Mouse (Mus musculus): ENCODE results near the gene Endog. TPM values are rescaled to one million over a fixed set of nuclear protein-coding genes. Genes with fewer than 3 reads are reported as not detected.
"Not testable (repeated sequence)": the region's sequence is repeated elsewhere in the genome, so short reads cannot be mapped to it uniquely, and the experiment has no call there.

Gene Endog
- total RNA-seq, 4 experiments from 2014 or later: 18.7 to 28.3 (median 21.4) TPM

GRCm38 (mm10) chr2:30164340-30164932, 6.9 kb upstream of the Endog start:
- DNase-seq (ENCODE audit: low spot score in 2 of 2): no peak

DNA sequence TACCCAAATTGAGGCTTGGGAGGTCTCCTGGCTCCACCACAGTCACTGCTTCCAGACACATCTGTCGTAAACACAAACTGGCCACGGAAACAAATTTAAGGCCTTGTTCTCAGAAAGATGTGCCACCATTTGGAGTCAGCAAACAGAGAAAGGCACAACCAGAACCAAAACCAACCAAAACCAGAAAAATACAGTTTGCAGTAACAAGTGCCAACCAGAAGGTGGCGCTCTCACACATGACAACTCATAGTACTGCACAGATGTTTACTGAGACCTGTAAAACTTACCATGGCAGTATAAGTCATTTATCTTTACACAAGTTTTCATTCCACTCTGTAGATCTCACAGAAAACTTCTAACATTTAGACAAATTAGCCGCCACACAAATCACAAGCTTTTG, 4.6 kb upstream of the Endog start:
- DNase-seq (ENCODE audit: low spot score in 2 of 2): no peak

DNA sequence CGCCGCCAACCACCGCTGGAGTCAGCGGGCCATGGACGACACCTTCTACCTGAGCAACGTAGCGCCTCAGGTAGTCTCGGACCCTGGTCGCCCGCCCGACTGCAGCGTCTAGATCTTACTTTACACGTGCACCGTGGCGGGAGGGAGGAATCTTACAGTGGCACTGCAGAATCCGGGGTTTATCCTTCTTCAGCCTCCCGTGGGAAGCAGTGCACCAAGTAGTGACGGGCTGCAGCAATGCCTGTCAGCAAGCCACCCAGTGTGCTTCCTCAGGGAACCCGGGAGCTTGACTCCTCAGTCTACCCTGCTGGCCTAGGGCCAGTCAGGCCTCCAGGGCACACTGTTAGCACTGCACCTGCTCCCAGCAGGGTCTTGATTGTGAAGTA, 697 bp downstream of the Endog start:
- DNase-seq (ENCODE audit: low spot score in 2 of 2): no peak

DNA sequence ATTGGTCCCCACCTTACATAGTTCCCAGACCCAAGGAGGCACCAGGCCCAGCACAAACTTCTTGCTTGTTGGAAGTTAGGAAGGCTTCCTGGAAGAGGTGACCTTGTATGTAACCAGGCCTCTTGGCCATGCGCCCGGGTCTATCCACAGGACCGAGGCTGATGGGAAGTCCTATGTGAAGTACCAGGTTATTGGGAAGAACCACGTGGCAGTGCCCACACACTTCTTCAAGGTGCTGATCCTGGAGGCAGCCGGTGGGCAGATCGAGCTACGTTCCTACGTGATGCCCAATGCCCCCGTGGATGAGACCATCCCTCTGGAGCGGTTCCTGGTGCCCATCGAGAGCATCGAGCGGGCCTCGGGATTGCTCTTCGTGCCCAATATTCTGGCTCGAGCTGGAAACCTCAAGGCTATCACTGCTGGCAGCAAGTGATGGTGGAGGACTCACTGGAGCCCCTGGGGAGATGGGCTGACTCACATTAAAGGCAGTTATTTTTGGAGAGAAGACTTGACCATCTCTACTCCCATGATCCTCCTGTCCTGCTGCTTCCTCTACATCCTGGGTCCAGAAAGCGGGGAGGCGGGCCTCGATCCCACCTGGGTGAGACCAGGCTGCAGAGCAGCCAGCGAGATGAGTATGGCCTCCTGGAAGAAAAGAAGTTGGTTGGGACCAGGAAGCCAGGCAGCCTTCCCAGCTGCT, 2.4 kb downstream of the Endog start:
- no peak for DNase-seq (ENCODE audit: low spot score in 2 of 2)

DNA sequence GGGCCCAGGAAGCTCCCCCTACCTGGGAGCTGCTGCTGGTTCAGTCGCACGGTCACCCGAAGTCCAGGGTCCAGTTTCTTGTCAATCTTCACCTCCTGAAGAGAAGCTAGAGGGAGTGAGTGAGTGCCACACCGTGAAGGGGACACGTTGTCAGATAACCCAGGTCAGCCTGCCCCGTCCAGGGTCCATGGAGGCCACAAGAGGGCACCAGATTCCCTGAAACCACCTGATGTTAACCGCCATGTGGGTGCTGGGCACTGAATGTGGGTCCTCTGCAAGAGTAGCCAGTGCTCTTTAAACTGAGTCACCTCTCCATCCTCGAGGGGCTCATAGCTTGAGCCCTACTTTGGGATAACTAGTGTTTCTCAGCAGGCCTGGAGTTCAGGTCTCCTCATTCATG, 4.6 kb downstream of the Endog start:
- DNase-seq (ENCODE audit: low spot score in 2 of 2): no peak

DNA sequence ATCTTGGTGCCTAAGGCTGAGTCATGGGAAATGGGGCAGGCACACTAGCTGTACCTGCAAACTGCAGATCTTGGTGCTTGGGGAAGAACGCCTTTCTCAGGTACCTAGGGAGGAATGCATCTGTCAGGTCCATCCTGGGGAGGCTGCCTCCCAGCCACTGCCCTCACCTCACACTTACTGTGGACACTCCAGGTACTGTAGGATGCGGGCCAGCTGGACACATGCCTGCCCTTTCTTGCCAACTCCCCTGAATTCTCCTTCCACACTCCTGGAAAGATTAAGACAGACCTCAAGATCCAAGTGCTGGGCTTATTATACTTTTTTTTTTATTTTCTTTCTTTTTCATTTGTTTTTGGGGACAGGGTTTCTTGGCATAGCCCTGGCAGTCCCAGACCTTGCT, 5.3 kb downstream of the Endog start:
- no peak for DNase-seq (ENCODE audit: low spot score in 2 of 2)

GRCm38 (mm10) chr2:30177700-30178675, 6.7 kb downstream of the Endog start, which contains the start of gene Spout1:
Spout1 (minus strand) TSS chr2:30178459.
- peak; percentile 94 to 96 for DNase-seq (ENCODE audit: low spot score in 2 of 2)

DNA sequence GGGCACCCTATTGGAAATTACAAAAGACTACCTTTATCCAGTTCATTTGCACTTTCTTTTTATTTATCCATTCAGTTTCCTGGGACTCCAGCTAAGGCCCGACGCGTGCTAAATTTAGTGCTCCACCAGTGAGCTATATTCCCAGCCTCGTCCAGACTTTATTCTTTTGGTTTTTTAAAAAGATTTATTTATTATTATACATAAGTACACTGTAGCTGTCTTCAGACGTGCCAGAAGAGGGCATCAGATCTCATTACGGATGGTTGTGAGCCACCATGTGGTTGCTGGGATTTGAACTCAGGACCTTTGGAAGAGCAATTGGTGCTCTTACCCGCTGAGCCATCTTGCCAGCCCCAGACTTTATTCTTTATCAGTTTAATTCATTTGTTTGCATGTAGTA, 7.4 kb downstream of the Endog start:
- DNase-seq (ENCODE audit: low spot score in 2 of 2): not testable (repeated sequence)

GRCm38 (mm10) chr2:30182424-30182823, 11.1 kb downstream of the Endog start:
- no peak for DNase-seq (ENCODE audit: low spot score in 2 of 2)

DNA sequence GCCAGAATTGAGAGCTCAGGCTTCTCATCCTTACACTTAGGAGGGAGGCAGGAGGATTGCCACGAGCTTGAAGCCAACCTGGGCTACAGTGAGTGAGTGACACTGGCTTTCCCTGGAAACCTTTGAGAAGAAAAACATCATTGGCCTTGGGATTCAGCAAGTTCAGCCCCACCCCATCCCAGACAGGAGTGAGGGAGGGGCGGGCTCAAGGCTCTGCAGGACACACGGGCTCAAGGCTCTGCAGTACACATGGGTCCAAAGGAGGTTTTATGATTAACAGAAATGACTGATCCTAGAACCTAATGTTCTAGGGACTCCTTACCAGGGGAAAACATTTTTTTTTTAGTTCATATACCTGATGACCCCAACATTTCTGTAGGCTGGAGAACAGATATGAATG, 12.4 kb downstream of the Endog start:
- DNase-seq (ENCODE audit: low spot score in 2 of 2): no peak

- no peak for DNase-seq (ENCODE audit: low spot score in 2 of 2)
Observed at GRCm38 (mm10) chr2:30185276-30185675, 14.0 kb downstream of the Endog start.

GRCm38 (mm10) chr2:30185681-30186080, 14.4 kb downstream of the Endog start:
- DNase-seq (ENCODE audit: low spot score in 2 of 2): no peak

- DNase-seq (ENCODE audit: low spot score in 2 of 2): no peak
Observed at GRCm38 (mm10) chr2:30191790-30192580, 20.7 kb downstream of the Endog start.

DNA sequence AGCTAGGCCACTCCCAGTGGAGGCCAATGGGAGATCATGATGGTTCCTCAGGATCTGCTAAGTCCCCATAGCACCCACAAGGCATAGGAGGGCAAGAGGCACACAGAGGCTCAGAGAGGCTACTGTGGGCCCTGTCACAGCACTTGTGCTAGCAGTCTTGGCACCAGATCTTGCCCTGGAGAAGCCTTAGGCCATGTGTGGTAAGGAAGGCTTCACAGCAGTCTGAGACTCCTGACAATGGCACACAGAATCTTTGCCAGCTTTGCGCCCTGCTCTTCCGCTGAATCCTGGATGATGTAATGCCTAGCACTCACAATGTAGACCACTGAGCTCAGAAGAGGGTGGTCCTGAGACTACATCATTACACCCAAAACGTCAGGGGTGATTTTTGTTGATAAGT, 23.4 kb downstream of the Endog start:
- DNase-seq (ENCODE audit: low spot score in 2 of 2): no peak

DNA sequence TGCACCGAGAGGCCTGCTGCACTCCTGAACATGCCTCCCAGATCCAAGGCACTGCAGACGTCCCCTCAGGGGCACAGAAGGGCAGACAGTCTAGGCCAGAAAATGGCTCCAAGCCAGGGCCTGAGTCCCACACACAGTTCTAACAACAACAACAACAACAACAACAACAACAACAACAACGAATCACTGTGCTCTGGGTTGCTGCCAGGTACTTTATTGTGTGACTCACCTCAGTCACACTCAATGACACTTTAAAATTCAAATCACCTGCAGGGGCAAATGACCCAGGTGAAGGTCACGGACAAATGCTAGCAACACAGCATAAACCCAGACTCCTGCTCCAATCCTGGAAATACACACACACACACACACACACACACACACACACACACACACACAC, 26.7 kb downstream of the Endog start:
- DNase-seq (ENCODE audit: low spot score in 2 of 2): no peak

GRCm38 (mm10) chr2:30199984-30200383, 28.7 kb downstream of the Endog start:
- DNase-seq (ENCODE audit: low spot score in 2 of 2): no peak

GRCm38 (mm10) chr2:30200388-30200925, 29.2 kb downstream of the Endog start:
- DNase-seq (ENCODE audit: low spot score in 2 of 2): no peak

DNA sequence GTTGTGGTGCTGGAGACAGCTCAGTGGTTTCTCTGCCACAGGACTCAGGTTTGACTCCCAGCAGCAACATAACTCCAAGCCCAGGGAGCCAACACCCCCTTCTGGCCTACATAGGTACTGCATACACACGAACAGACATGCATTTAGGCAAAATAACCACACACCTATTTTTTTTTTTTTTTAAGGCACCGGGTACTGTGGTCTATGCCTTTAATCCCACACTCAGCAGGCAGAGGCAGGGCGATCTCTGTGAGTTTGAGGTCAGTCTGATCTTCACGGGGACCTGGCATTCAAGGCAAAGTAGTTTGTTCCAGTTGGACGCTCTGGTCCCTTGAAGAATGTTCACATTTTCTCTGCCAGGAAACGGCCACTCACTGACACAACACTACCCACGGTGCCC, 32.1 kb downstream of the Endog start:
- no peak for DNase-seq (ENCODE audit: low spot score in 2 of 2)

DNA sequence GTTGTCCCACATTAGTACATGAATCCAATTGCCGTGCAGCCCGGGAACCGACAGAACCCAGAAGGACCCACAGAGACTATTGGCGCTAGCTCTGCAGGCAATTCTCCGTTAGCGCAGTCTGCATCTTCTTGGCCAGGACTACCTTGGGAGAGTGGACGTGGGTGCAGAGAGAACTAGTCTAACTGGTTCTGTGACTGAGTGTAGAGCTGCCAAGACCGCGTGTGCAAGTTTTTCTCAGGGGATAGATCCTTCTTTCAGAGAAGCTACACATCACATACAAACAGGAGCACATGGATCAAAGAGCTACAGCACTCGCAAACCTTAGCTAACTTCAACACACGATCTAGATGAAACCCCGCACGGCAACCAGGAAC, 33.9 kb downstream of the Endog start:
- DNase-seq (ENCODE audit: low spot score in 2 of 2): peak in 1 of 2 experiments; percentile 34

- peak; percentile 93 for DNase-seq (ENCODE audit: low spot score in 2 of 2)
Observed at GRCm38 (mm10) chr2:30205629-30206357, 34.5 kb downstream of the Endog start, which contains the start of gene Kyat1. Kyat1 (minus strand) TSS chr2:30205847.

All from layer of hippocampus, adult 8-10 months (tissue).